ENCODE assay signal across 10 mouse cellular contexts in the genomic region with DNA sequence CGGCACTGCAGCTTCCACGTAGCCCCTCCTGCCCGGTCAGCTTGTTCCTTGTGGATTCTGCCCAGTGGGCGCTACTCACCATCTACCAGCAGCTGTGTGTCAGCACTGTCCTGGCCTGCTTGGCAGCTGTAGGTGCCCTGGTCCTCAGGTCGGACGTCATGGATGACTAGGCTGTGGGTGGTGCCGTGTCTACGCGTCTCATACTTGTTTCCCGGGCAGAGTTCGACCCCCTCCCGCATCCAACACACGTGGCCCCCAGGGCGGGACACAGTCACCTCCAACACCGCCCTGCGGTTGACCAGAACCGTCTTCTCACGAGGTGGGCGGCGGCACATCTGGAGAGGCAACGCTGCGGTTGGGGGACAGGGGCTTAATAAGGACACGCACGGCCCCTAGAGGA. TPM values are rescaled to one million over a fixed set of nuclear protein-coding genes. Genes with fewer than 3 reads are reported as not detected.
DNase-seq lines count a peak whose midpoint lies in the region; ATAC-seq lines count a peak whose summit lies in the region.
"Had no signal": no experiment of that assay in that cellular context is flagged by ENCODE, and none has a peak within 500 bp of the region (broad histone marks: within the 10 kb centered on the region; RNA-seq: fewer than 3 reads in every experiment).

No protein-coding gene starts in this region.

- H3K27ac ChIP-seq in heart, embryonic 13.5 days (replicated peaks) = no peak overlapping the region
- H3K27ac ChIP-seq in forebrain, embryonic 11.5 days (ENCODE audit: low read depth, low read length) = no peak overlapping the region
- H3K27ac ChIP-seq in kidney, embryonic 14.5 days (ENCODE audit: low read depth, low read length) = no peak overlapping the region
- H3K27ac ChIP-seq: liver, embryonic 15.5 days had no signal

- ATAC-seq in heart, embryonic 13.5 days (ENCODE audit: extremely low read depth, insufficient number of reproducible peaks, low FRiP score, low TSS enrichment) = no peak
- no peak for ATAC-seq in forebrain, embryonic 11.5 days (replicated peaks; ENCODE audit: low FRiP score)
- no peak for ATAC-seq in kidney, embryonic 14.5 days (ENCODE audit: low FRiP score, low TSS enrichment)
- ATAC-seq in erythroid progenitor cell, adult 5-6 weeks (replicated peaks; ENCODE audit: low FRiP score, poor library complexity, severe bottlenecking) = no peak

- peaks cover 21% of the 10 kb centered on the region for H3K4me1 ChIP-seq in heart, embryonic 13.5 days
- H3K4me1 ChIP-seq in forebrain, embryonic 11.5 days (replicated peaks; ENCODE audit: control insufficient read depth, insufficient read depth, low read length) = peaks cover 13% of the 10 kb centered on the region; the same call in 1 of the 2 replicates
- peaks cover 4% of the 10 kb centered on the region; the same call in 1 of the 2 replicates for H3K4me1 ChIP-seq in kidney, embryonic 14.5 days (ENCODE audit: control insufficient read depth, insufficient read depth, low read length)

- 0 out of 2 replicates have a peak overlapping the region, but pooled peaks have one; percentile 52 for H3K4me3 ChIP-seq in heart, embryonic 13.5 days
- H3K4me3 ChIP-seq in forebrain, embryonic 11.5 days (ENCODE audit: low read depth, low read length) = peak overlapping the region; percentile 50
- H3K4me3 ChIP-seq in kidney, embryonic 14.5 days (ENCODE audit: low read length) = peak overlapping the region; percentile 52; the same call in 1 of the 2 replicates

- peaks cover 55% of the 10 kb centered on the region for H3K36me3 ChIP-seq in heart, embryonic 13.5 days
- no peaks in the 10 kb centered on the region for H3K36me3 ChIP-seq in forebrain, embryonic 11.5 days (ENCODE audit: control insufficient read depth, insufficient read depth, low read length)
- peaks cover 18% of the 10 kb centered on the region for H3K36me3 ChIP-seq in kidney, embryonic 14.5 days (ENCODE audit: control insufficient read depth, insufficient read depth, low read length)

- peaks cover 83% of the 10 kb centered on the region for H3K27me3 ChIP-seq in heart, embryonic 13.5 days (replicated peaks)
- H3K27me3 ChIP-seq in forebrain, embryonic 11.5 days (ENCODE audit: control insufficient read depth, insufficient read depth, low read length) = peaks cover 47% of the 10 kb centered on the region
- H3K27me3 ChIP-seq in kidney, embryonic 14.5 days (ENCODE audit: control insufficient read depth, insufficient read depth, low read length) = peaks cover 57% of the 10 kb centered on the region

- peak overlapping the region; percentile 71; the same call in 1 of the 2 replicates for H3K4me2 ChIP-seq in heart, embryonic 13.5 days
- H3K4me2 ChIP-seq in forebrain, embryonic 11.5 days (ENCODE audit: low read depth, low read length, severe bottlenecking) = peak overlapping the region; percentile 79
- peak overlapping the region; percentile 82; the same call in 1 of the 2 replicates for H3K4me2 ChIP-seq in kidney, embryonic 14.5 days (replicated peaks; ENCODE audit: low read depth, low read length)

- intact Hi-C loops in heart, postnatal 10 days (cut with DNase I) = no loop called here

- 23% methylated on average over 24 of the region's 24 CpGs for WGBS in heart, embryonic 13.5 days
- 6% methylated on average over 24 of the region's 24 CpGs for WGBS in forebrain, embryonic 11.5 days
- 5% methylated on average over 24 of the region's 24 CpGs for WGBS in kidney, embryonic 14.5 days

- H3K9me3 ChIP-seq in heart, embryonic 13.5 days = no peaks in the 10 kb centered on the region
- H3K9me3 ChIP-seq in forebrain, embryonic 11.5 days (ENCODE audit: control insufficient read depth, low read length) = no peaks in the 10 kb centered on the region
- no peaks in the 10 kb centered on the region for H3K9me3 ChIP-seq in kidney, embryonic 14.5 days (ENCODE audit: control insufficient read depth, low read length)
- H3K9me3 ChIP-seq: liver, embryonic 15.5 days had no signal

- H3K9ac ChIP-seq in heart, embryonic 13.5 days = no peak overlapping the region
- H3K9ac ChIP-seq in forebrain, embryonic 11.5 days (ENCODE audit: low read length) = no peak overlapping the region
- no peak overlapping the region for H3K9ac ChIP-seq in kidney, embryonic 14.5 days (ENCODE audit: low read depth, low read length)
- H3K9ac ChIP-seq: liver, embryonic 15.5 days had no signal

- no peak for DNase-seq in heart, postnatal 10 days
- no peak for DNase-seq in forebrain, embryonic 11.5 days (ENCODE audit: low spot score)
- peak; percentile 39 for DNase-seq in neural tube, embryonic 10.5 days (ENCODE audit: extremely low spot score, low spot score)
- no peak for DNase-seq in layer of hippocampus, adult 11-12 months (ENCODE audit: low spot score)
- DNase-seq in urinary bladder, postnatal 10 days (ENCODE audit: low spot score) = no peak
- DNase-seq: thymus, postnatal 14 days had no signal

RNA-seq across cellular contexts. Expression of a gene that starts 7.2 kb away (rescaled TPM):
- 0.43 and 0.49 TPM in 2 replicates for polyA plus RNA-seq in heart, embryonic 13.5 days (2015; fragmentation: Nextera tagmentation; extraction: Ambion mirVana)
- total RNA-seq in heart, postnatal 10 days (2021) = under 1 TPM; 0.38 to 0.52 TPM
- polyA plus RNA-seq in forebrain, embryonic 11.5 days (2014; fragmentation: Nextera tagmentation; extraction: Ambion mirVana) = 8.9 and 9.4 TPM in 2 replicates
- polyA plus RNA-seq in kidney, embryonic 14.5 days (2014; fragmentation: Nextera tagmentation; extraction: Ambion mirVana) = 0.62 and 1.1 TPM in 2 replicates
- total RNA-seq in erythroid progenitor cell, adult 5-6 weeks (2015; ENCODE audit: low replicate concordance) = not detected in 2 replicates
- not detected in 2 replicates for total RNA-seq in erythroid progenitor cell, adult 5-6 weeks (2017; ENCODE audit: low replicate concordance)

RNA-seq across cellular contexts. Expression of a gene that starts 7.5 kb away (rescaled TPM):
- polyA plus RNA-seq in heart, embryonic 13.5 days (2015; fragmentation: Nextera tagmentation; extraction: Ambion mirVana) = 26.0 and 28.6 TPM in 2 replicates
- 10 to 100 TPM; 38.6 to 39.5 TPM for total RNA-seq in heart, postnatal 10 days (2021)
- polyA plus RNA-seq in forebrain, embryonic 11.5 days (2014; fragmentation: Nextera tagmentation; extraction: Ambion mirVana) = 21.3 and 23.3 TPM in 2 replicates
- 37.1 and 41.4 TPM in 2 replicates for polyA plus RNA-seq in kidney, embryonic 14.5 days (2014; fragmentation: Nextera tagmentation; extraction: Ambion mirVana)
- not detected in 2 replicates for total RNA-seq in erythroid progenitor cell, adult 5-6 weeks (2015; ENCODE audit: low replicate concordance)
- 0.77 TPM in 1 of 2 replicates, not detected in the other for total RNA-seq in erythroid progenitor cell, adult 5-6 weeks (2017; ENCODE audit: low replicate concordance)

RNA-seq across cellular contexts. Expression of a gene that starts 19.7 kb away (rescaled TPM):
- 91.0 and 93.0 TPM in 2 replicates for polyA plus RNA-seq in heart, embryonic 13.5 days (2015; fragmentation: Nextera tagmentation; extraction: Ambion mirVana)
- total RNA-seq in heart, postnatal 10 days (2021) = 100 to 1,000 TPM; 171 to 173 TPM
- polyA plus RNA-seq in forebrain, embryonic 11.5 days (2014; fragmentation: Nextera tagmentation; extraction: Ambion mirVana) = 42.6 and 44.7 TPM in 2 replicates
- polyA plus RNA-seq in kidney, embryonic 14.5 days (2014; fragmentation: Nextera tagmentation; extraction: Ambion mirVana) = 79.8 and 83.2 TPM in 2 replicates
- not detected in 2 replicates for total RNA-seq in erythroid progenitor cell, adult 5-6 weeks (2015; ENCODE audit: low replicate concordance)
- total RNA-seq in erythroid progenitor cell, adult 5-6 weeks (2017; ENCODE audit: low replicate concordance) = 0.64 TPM in 1 of 2 replicates, not detected in the other

RNA-seq across cellular contexts. Expression of a gene that starts 20.3 kb away (rescaled TPM):
- 5.5 and 6.0 TPM in 2 replicates for polyA plus RNA-seq in heart, embryonic 13.5 days (2015; fragmentation: Nextera tagmentation; extraction: Ambion mirVana)
- total RNA-seq in heart, postnatal 10 days (2021) = 1 to 10 TPM; 5.1 to 8.5 TPM
- 1.3 and 2.4 TPM in 2 replicates for polyA plus RNA-seq in forebrain, embryonic 11.5 days (2014; fragmentation: Nextera tagmentation; extraction: Ambion mirVana)
- polyA plus RNA-seq in kidney, embryonic 14.5 days (2014; fragmentation: Nextera tagmentation; extraction: Ambion mirVana) = 2.7 and 3.0 TPM in 2 replicates
- not detected in 2 replicates for total RNA-seq in erythroid progenitor cell, adult 5-6 weeks (2015; ENCODE audit: low replicate concordance)
- not detected in 2 replicates for total RNA-seq in erythroid progenitor cell, adult 5-6 weeks (2017; ENCODE audit: low replicate concordance)

RNA-seq across cellular contexts. Expression of a gene that starts 34.8 kb away (rescaled TPM):
- 11.3 and 12.6 TPM in 2 replicates for polyA plus RNA-seq in heart, embryonic 13.5 days (2015; fragmentation: Nextera tagmentation; extraction: Ambion mirVana)
- 10 to 100 TPM; 12.7 to 13.9 TPM for total RNA-seq in heart, postnatal 10 days (2021)
- 23.9 and 27.6 TPM in 2 replicates for polyA plus RNA-seq in forebrain, embryonic 11.5 days (2014; fragmentation: Nextera tagmentation; extraction: Ambion mirVana)
- 15.3 and 22.0 TPM in 2 replicates for polyA plus RNA-seq in kidney, embryonic 14.5 days (2014; fragmentation: Nextera tagmentation; extraction: Ambion mirVana)
- total RNA-seq in erythroid progenitor cell, adult 5-6 weeks (2015; ENCODE audit: low replicate concordance) = 2.5 and 6.5 TPM in 2 replicates
- 9.5 and 15.4 TPM in 2 replicates for total RNA-seq in erythroid progenitor cell, adult 5-6 weeks (2017; ENCODE audit: low replicate concordance)
